Mouse (Mus musculus) thymus, postnatal 0 days (tissue): ENCODE data around the gene Hoxa6. TPM values are rescaled to one million over a fixed set of nuclear protein-coding genes. Genes with fewer than 3 reads are reported as not detected.
A peak's percentile ranks its signal among the peaks of the same experiment; 100 is the strongest.

ENCODE experiments used
- DNase-seq: peaks from one replicate; pipeline ENCODE4 v3.0.0-alpha.2; 2015; ENCODE audit warnings: low spot score
- polyA plus RNA-seq: library from polyadenylated mRNA; unstranded; fragments of >200 nt; fragmentation: Nextera tagmentation; extraction: Ambion mirVana; gene quantifications from 2 replicates; pipeline ENCODE4 v1.2.1, GENCODE M21; 2015

Hoxa6 gene
- not detected in 2 replicates for polyA plus RNA-seq

GRCm38 (mm10) chr6:52208072-52208867 lies at the start of gene Hoxa6:
TSS of gene Hoxa6 (minus strand) at chr6:52208722.
- DNase-seq = no peak

DNA sequence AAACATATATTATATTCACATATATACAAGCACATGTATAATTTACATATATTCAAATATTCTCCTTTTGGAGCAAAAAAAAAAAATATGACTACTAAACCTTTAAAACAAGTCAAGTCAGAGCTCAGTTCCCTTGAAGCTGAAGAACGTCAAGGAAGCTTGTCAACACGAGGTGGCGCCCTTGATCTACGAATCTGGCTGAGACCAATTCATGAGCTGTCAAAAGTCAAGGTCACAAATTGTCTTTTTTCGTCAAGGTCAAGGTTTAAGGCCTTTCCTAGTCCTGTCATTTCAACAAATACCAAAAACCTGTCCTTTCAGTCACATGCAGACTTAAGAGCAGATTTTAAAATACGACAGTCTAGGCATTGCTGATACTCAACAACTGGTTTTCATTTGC lies 48.4 kb upstream of the Hoxa6 start:
- peak; percentile 87 for DNase-seq

DNA sequence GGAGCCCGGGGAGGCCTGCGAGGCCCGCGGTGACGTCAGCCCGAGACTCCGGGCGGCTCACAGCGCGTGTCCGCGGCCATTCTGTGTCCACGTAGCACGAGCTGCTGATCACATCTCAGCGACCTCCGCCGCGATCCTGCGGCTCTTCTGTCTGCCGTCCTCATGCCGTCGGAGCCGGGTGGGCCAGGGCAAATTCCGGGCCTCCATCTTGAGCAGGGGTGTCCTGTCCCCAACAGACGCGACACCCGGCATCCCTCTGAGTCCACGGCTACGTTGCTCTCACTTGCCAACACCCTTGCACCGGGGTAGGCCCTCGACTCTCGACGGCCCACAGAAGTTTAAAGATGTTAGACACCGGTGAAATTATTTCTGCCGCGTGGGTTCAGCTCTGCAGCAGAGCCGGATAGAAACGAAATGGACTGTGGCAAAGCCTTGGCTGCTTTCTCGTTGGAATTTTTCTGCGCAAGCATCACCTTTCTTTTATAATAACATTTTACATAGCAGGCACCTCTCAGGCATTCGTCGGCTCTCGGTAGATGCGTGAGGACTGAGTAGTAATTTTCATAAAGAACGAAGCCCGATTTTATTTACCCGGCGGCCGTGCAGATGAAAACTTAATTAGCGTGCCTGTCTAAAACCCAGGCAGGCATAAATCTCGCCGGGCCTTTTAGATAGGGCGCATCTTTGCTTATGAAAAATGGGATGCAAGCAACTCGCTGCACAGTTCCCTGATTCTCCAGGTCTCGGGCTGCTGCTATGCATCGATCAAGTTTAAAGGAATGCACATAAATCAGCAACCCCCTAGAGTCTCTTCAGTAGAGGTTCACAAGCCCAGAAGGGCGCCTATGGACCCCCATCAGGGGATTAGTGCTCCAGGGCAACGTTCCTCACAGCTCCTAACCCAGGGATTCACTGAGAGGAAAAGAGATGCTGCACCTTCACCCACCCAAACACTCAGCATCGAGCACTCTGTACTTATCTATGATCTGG lies 45.3 kb upstream of the Hoxa6 start:
- no peak for DNase-seq

GRCm38 (mm10) chr6:52252775-52253376 lies 44.4 kb upstream of the Hoxa6 start:
- no peak for DNase-seq

DNA sequence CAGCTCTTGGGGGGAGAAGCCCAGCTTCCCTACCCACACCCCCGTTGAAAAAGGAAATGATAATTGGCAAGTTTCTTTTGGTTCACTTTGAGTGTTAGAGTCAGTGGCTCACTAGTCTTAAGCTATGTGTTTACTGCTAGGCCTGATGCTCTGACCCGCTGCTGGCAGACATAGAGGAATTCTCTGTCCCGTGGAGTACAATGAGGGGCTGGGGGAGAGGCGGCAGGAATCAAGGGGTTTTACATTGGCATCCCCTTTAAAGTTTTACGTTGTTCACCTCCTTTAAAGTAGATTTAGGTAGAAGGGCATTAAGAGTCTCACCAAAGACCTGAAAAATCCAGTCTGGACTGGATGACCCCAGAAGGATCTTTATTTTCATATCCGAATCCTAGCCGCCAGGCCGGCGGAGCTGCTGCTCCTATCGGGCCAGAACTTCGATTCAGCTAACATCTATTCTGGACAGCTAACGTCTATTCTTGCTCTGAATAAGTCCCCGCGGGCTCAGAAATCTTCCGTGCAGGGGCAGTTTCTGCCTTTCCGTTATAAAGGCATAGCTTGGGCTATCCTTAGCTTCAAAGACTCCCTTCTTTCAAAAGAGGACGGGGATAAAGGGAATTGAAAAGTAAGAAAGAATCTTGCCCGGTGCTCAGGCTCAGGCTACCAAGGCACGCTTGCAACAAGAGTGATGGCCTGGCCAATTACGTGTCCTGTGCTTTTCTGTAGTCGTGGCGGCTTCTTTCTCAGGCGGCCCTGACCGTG lies 43.7 kb upstream of the Hoxa6 start:
- DNase-seq = no peak

DNA sequence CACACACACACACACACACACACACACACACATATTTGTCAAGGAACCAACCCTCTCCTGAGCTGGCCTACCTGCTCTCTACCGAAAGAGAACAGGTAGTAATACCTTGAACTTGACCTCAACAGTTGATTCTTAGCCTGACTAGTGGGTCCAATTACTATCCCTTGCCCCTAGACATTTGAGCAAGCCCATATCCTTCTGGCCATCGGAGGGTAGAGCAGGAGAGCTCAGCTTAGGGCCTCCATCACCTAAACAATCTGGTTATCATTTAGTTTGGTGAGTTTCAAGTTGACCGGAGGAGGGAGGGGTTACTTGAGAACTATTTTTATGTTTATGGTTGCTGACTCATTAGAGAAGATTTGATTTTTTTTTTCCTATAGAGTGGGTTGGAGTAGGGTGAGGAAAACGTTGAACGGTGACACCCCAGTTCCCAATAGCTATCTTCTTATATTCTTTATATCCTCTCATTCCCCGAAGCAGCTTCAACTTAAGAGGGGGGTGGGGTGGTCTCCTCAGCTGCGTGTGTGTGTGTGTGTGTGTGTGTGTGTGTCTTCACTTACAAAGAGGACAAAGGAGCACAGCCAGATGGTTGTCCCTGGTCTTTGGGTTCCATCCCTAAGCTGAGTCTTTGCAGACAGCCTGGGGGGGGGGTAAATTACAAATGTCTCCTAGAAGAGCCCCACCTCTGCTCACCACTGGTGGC lies 42.8 kb upstream of the Hoxa6 start:
- DNase-seq = no peak

DNA sequence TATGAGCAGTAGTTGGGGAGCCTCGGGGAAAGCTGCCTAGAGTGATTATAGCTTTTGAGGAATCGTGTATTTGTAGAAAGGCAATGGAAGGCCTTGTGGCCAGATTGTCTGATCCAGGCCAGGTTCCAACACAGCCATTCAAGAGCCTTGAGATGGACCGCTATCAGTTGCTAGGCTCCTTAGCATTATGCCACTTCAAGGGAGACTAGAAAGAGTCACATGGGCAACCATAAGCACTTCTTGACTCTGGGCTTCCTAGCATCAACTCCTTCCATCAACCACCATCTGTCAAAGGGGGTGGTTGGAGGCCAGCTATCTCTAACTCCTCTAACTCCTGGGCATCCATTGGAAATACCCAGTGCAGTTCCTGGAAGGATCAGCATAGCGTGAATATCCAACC lies 41.3 kb upstream of the Hoxa6 start:
- no peak for DNase-seq

DNA sequence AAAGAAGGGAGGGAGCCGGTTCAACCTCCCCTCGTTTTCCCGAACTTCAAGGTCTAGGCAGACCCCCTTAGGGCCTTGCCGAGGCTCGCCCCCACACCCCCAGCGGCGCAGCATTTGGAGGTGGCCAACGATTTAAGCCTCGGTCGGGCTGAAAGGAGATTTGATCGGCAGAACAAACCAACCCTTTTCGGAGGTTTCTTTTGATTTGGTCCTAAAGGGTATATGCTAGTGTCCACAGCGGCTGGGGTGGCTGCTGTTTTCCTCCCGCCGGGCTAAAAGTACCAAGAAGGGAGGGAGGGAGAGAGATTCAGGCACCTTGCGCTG lies 40.9 kb upstream of the Hoxa6 start:
- no peak for DNase-seq

DNA sequence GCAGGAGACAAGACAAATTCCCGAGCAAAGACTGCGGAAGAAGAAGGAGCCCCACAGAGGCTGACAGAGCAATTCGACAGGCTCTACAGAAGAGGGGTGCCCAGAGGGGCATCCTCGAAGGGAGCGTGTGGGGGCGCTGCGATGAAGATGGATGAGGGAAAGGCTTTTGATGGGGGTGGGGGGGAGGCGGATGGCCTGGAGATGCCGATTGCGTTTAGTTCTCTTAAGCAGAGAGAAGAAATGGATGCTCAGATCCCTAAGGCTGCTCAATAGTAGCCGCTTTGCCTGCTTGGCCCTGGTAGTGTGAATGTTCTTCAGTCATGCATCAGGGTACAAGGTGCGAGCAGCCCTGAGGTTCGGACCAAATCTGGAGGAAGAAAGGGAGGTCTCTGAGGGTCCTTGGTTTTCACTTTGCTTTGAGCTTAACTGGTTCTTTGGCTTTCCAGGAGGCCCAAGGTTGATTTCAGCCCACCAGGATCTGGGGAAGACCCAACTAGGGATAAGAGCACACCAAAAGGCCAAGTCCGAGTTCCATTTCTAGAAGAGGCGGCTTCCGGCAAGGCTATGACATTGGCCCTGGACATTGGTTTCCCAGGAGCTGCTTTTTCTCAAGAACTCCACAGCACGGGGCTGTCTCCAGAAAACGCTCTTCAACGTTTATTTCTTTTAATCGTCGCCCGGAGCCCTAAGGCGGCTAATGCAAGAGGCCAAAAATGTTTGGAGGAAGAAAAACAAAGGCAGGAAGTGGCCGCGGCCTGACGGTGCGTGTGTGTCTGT lies 40.3 kb upstream of the Hoxa6 start:
- DNase-seq = no peak

DNA sequence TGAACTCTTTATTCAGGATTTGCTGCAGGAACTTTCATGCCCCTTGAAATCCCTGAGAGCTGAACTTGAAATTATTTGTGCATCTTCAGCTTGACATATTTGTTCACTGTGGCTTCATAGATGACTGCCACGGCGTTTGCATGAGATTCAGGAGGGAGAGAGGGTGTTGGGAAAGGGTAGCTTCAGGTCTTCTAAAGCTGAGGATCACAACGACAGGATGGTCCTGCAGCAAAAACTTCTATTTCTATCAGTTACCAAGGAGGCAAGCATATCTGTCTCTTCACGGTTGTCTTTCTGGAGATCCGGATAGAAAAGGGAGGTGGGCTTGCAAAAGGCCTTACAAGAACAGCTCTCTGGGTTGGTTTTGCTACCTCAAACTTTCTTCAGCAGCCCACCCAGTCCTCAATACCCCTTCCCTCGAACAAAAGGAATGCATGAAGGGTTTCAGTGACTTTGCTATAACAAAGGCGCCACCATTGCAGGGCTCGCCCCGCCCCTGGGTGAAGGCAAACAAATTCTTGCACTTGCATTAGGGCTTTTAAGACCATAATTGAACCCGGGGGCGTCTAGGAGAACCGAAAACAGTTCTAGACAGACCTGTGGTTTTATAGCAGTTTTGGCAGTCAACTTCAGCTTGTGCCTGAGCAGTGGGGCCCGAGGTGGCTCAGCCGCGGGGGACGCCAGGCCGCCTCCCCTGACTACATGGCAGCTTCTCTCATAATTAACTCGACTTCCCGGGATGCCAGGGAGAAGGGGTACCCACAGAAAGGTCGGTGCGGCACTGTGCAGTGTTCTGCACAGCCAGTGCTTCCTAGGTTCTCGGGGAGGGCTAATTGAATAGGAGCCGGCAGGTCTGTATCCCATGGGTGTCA lies 39.5 kb upstream of the Hoxa6 start:
- DNase-seq = no peak

GRCm38 (mm10) chr6:52246916-52247315 lies 38.4 kb upstream of the Hoxa6 start:
- no peak for DNase-seq

DNA sequence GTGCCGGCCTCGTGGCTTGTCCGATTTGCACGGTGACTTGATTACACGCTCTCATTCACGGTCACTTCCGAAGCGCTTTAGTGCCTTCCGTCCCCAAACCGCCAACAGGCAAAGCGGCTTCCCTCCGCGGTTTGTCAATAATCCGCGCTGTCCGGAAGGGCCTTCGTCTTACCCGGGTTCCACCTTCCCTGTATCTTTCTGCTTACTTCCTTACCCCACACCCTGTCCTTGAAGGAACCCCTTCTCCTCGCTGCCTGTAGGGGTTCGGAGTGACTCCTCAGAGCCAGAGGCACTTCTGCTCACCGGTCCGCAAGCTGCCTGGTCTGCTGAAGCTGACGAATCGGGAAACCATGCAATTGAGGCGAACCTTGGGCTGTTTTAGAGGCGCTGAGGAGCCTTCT lies 37.9 kb upstream of the Hoxa6 start:
- DNase-seq = no peak

DNA sequence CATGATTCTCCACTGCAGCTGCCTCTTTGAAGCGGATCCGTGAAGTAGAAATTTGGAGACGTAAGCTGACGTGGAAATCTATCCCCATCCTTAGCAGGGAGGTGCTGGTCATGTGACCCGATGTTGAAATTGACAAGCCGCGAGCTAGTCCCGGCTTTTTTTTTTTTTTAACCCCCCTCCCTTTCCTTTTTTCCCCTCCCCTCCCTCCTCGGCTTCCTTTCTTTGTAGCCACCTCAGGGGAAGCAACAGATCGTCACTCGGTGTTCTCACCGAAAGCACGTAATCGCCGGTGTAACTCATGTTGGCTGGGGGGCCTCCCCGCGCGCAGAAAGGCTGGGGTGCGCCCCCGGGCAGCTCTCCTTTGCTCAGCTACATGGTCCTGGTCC lies 37.2 kb upstream of the Hoxa6 start, which contains the start of gene Hoxa11:
TSS of gene Hoxa11 (minus strand) at position 54 of the 386 bp plus-strand sequence.
- no peak for DNase-seq

DNA sequence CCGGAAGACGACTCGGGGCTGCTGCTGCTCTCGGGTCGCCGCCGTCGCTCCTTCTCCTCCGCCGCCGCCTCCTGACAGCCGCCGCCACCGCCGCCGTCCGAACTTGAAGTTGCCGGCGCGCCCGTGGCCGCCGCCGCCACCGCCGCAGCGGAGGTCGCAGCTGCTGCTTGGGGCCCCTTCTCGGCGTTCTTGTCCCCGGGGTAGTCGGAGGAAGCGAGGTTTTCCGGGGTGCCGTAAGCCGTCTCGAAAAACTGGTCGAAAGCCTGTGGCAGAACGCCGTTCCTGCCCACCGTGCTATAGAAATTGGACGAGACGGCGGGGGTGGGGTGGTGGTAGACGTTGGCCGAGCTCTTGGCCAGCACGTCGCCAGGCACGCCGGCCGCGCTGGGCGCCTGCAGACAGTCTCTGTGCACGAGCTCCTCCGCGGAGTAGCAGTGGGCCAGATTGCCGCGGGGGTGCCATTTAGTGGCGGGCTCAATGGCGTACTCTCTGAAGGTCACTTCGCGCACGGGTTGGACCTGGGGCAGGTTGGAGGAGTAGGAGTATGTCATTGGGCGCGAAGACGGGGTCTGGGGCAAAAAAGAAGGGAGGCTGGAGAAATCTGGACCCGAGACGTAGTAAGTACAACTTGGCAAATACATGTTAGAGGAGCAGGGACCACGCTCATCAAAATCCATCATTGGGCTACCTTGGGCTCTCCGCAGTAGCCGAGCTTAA lies 36.7 kb upstream of the Hoxa6 start:
- DNase-seq = no peak

DNA sequence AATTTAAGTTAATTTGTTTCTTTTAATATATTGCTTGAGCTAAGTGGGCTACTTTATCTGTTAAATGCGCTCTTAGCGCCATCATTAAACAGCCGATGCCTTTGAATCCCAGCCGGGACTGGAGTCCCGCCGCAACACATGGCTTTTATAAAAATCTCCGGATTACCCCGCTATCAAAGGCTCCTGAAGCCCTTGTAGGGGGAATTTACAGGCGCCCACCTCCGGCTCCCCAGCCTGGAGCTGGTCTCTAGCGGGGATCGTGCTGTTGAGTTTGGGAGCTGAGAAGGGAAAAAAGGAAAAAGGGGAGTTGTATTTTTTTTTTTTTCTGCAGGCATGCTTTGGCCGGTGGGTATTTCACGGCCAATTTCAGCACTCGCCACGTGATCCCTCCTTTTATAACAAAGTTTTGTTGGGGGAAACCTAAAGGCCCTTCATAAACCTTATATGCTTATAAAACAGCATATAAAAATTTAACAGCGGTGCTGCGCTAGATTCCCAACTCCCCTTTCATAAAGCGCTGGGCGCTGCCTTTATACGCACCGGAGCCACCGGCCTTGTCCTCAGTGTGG lies 36.0 kb upstream of the Hoxa6 start:
- DNase-seq = no peak

- no peak for DNase-seq
Observed at GRCm38 (mm10) chr6:52243681-52244121, 35.2 kb upstream of the Hoxa6 start.

DNA sequence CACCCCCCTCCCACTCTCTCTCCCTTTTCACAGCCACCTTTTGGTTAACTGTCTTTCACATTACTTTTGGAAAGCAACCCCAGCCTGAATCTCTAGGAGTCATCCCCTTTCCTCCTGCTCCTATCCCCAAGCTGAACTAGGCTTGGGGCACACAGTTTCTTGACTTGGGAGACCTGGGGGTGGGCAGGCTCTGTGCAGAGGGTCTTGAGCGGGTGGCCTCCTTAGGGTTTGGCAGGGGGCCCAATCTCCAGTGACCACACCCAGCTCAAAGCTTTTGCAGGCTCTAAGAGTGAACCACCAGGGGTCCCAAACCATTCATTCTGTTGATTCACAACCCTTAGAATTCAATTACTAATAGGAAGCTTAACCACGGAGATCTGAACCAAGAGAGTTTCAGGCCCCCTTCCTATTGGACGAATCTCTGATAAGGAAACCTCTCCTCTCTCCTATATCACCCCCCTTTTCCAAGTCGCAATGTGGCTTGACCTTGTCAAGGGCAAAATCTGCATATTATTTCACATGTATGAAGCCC lies 34.3 kb upstream of the Hoxa6 start:
- DNase-seq = no peak
